Mouse (Mus musculus) G1E (cell line): ENCODE data around the gene Gabarap.

Source experiments
- CTCF ChIP-seq: IDR thresholded peaks from 2 replicates; pipeline ENCODE4 v1.5.1; 2012; ENCODE audit warnings: low read depth, low read length, inconsistent platforms, mixed read lengths
- GATA2 ChIP-seq: IDR thresholded peaks from 2 replicates; pipeline ENCODE4 v1.6.1; 2012; ENCODE audit warnings: low read depth, low read length, inconsistent platforms, borderline replicate concordance

DNA sequence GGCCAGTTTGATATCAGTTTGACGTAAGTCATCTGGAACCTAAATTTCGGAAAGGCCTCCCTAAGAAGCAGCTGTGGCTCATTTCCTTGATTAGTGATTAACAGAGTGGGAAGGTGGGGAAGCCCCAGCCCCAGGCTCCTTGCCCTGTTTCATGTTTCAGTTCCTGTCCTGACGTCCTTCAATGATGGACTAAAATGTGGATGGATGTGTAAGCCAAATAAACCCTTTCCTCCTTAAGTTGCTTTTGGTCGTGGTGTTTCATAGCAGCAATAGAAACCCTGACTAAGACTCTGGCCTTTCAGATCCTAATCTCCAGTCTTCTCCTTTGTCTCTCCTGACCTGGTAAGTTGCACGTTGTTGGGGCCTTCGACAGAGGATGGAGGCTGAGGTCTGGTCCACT, 20.7 kb upstream of the Gabarap start:
- TF ChIP-seq CTCF = no peak
- no peak for TF ChIP-seq GATA2
